Mouse (Mus musculus): ENCODE measurements around the gene Pard3b.

- TF ChIP-seq CTCF (IDR thresholded peaks at IDR 0.05; ENCODE audit: low read depth, low read length) (no peak), EP300 (IDR thresholded peaks at IDR 0.05; ENCODE audit: insufficient read depth, low read depth, low read length) (no peak)
Measured at GRCm38 (mm10) chr1:62076171-62076570, 437.5 kb downstream of the Pard3b start.

Data from ES-Bruce4 (cell line).